Mouse (Mus musculus) lung, postnatal 0 days (tissue): ENCODE measurements around the gene Dst. TPM values are rescaled to one million over a fixed set of nuclear protein-coding genes. Genes with fewer than 3 reads are reported as not detected.
A peak's percentile ranks its signal among the peaks of the same experiment; 100 is the strongest.

Experiments
- ATAC-seq: fragments of 200-750 bp; cut with Nextera tagmentation; 2 replicates; pipeline ENCODE4 v1.8.0; 2017; ENCODE audit warnings: moderate library complexity
- DNase-seq: peaks from one replicate; pipeline ENCODE4 v3.0.0-alpha.2; 2016; ENCODE audit warnings: low spot score
- H3K27ac ChIP-seq: fragments of 300-500 bp; sonication (generic); 2 replicates; pipeline ENCODE4 v1.5.1; 2014; ENCODE audit warnings: antibody characterized with exemption, mild to moderate bottlenecking, low read length, mixed read lengths
- H3K27me3 ChIP-seq: fragments of 300-500 bp; sonication (generic); replicated peaks from 2 replicates; pipeline ENCODE4 v1.6.1; 2014; ENCODE audit warnings: low read length, mixed read lengths; ENCODE audit not compliant: insufficient read depth
- H3K36me3 ChIP-seq: fragments of 300-500 bp; sonication (generic); 2 replicates; pipeline ENCODE4 v1.6.1; 2014; ENCODE audit warnings: low read length, mixed read lengths; ENCODE audit not compliant: insufficient read depth
- H3K4me1 ChIP-seq: fragments of 300-500 bp; sonication (generic); 2 replicates; pipeline ENCODE4 v1.6.1; 2014; ENCODE audit warnings: antibody characterized with exemption, low read depth, low read length, mixed read lengths; ENCODE audit not compliant: insufficient read depth
- H3K4me2 ChIP-seq: fragments of 300-500 bp; sonication (generic); replicated peaks from 2 replicates; pipeline ENCODE4 v1.6.1; 2014; ENCODE audit warnings: low read depth, mild to moderate bottlenecking, low read length, moderate library complexity, mixed read lengths
- H3K4me3 ChIP-seq: fragments of 300-500 bp; sonication (generic); 2 replicates; pipeline ENCODE4 v1.5.1; 2014; ENCODE audit warnings: low read depth, low read length
- H3K9ac ChIP-seq: fragments of 300-500 bp; sonication (generic); replicated peaks from 2 replicates; pipeline ENCODE4 v1.6.1; 2014; ENCODE audit warnings: low read depth, mild to moderate bottlenecking
- H3K9me3 ChIP-seq: fragments of 300-500 bp; sonication (generic); 2 replicates; pipeline ENCODE4 v1.6.1; 2016; ENCODE audit warnings: low read length, mixed read lengths
- CTCF ChIP-seq: IDR thresholded peaks from 2 replicates; pipeline ENCODE4 v1.5.1; 2016; ENCODE audit warnings: antibody characterized with exemption, mild to moderate bottlenecking
- EP300 ChIP-seq: IDR thresholded peaks from 2 replicates; pipeline ENCODE4 v1.6.1; 2016; ENCODE audit warnings: antibody characterized with exemption, mild to moderate bottlenecking, control low read depth
- WGBS: fragments of 180-500 bp; shearing (Covaris S2); extraction: QIAGEN DNeasy Blood & Tissue Kit; methylation state at CpG from one replicate; pipeline ENCODE4 v1.1.7; 2014; 5-methylcytosine and 5-hydroxymethylcytosine counted together
- polyA plus RNA-seq: library from polyadenylated mRNA; unstranded; fragments of >200 nt; fragmentation: Nextera tagmentation; extraction: Ambion mirVana; gene quantifications from 2 replicates; pipeline ENCODE4 v1.2.1, GENCODE M21; 2015

Gene Dst
- polyA plus RNA-seq, 1 experiment from 2014 or later, result 18.1 TPM

- Histone ChIP-seq H3K4me3 (peak overlapping the region; percentile 16; the same call in 1 of the 2 replicates), H3K27ac (no peak overlapping the region), H3K27me3 (no peaks in the 10 kb centered on the region), H3K4me1 (no peaks in the 10 kb centered on the region), H3K36me3 (no peaks in the 10 kb centered on the region), H3K4me2 (peak overlapping the region; percentile 37), H3K9me3 (no peaks in the 10 kb centered on the region), H3K9ac (no peak overlapping the region)
- TF ChIP-seq EP300 (no peak), CTCF (no peak)
- peak; percentile 68 for DNase-seq
- WGBS, result 9% methylated on average over 8 of the region's 12 CpGs
- ATAC-seq, result peak; percentile 83
These were observed 168.8 kb downstream of the Dst start for GRCm38 (mm10) chr1:34076701-34077421.

GRCm38 (mm10) chr1:34077422-34077790 is 169.4 kb downstream of the Dst start:
- DNase-seq (peak; percentile 20), ATAC-seq (peak; percentile 62)
- Histone ChIP-seq H3K9me3 (no peaks in the 10 kb centered on the region), H3K9ac (no peak overlapping the region), H3K27ac (no peak overlapping the region), H3K27me3 (no peaks in the 10 kb centered on the region), H3K36me3 (no peaks in the 10 kb centered on the region), H3K4me2 (peak overlapping the region; percentile 37), H3K4me1 (no peaks in the 10 kb centered on the region), H3K4me3 (no peak overlapping the region; the same call in 1 of the 2 replicates)
- no peak for TF ChIP-seq CTCF
- TF ChIP-seq EP300, result no peak
- 35% methylated on average over 3 of the region's 7 CpGs for WGBS

DNA sequence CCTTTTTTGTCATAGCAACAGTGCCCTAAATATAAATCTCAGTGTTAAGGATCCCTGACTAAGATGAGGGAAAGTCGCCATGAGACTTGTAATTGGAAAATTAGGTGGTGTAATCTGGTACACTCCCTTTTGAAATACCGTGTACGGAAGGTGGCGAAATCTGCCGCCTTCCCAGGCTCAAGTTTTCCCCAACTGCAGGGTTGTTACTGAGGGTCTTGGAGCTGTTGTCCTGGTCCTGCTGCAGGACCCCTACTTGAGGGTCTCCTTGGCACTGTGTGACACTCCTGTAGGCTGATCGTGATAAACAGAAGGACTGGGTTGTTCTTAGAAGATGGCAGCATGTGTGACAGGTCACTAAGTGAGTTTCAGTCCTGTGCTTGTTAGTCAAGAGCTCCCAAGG is 169.9 kb downstream of the Dst start:
- WGBS, result 73% methylated on average over 6 of the region's 6 CpGs

GRCm38 (mm10) chr1:34089011-34089410 is 181.0 kb downstream of the Dst start:
- 82% methylated on average over 3 of the region's 3 CpGs for WGBS

More for the DNA sequence above, 169.9 kb downstream of the Dst start:
- H3K4me3 ChIP-seq, result no peak overlapping the region
- H3K9ac ChIP-seq, result no peak overlapping the region
- no peaks in the 10 kb centered on the region for H3K36me3 ChIP-seq
- TF ChIP-seq CTCF (no peak), EP300 (no peak)
- DNase-seq (no peak), ATAC-seq (no peak)
- no peaks in the 10 kb centered on the region for H3K27me3 ChIP-seq
- no peaks in the 10 kb centered on the region for H3K9me3 ChIP-seq
- H3K4me2 ChIP-seq, result no peak overlapping the region
- H3K4me1 ChIP-seq, result no peaks in the 10 kb centered on the region
- H3K27ac ChIP-seq, result no peak overlapping the region

GRCm38 (mm10) chr1:34090700-34091099 is 182.7 kb downstream of the Dst start:
- H3K4me1 ChIP-seq, result no peaks in the 10 kb centered on the region
- no peak overlapping the region for H3K4me2 ChIP-seq
- 53% methylated on average over 7 of the region's 7 CpGs for WGBS
- no peak overlapping the region for H3K4me3 ChIP-seq
- no peak for DNase-seq
- no peak overlapping the region for H3K9ac ChIP-seq
- H3K27me3 ChIP-seq, result no peaks in the 10 kb centered on the region
- no peak for ATAC-seq
- H3K36me3 ChIP-seq, result no peaks in the 10 kb centered on the region
- TF ChIP-seq CTCF (no peak), EP300 (no peak)
- H3K27ac ChIP-seq, result no peak overlapping the region
- no peaks in the 10 kb centered on the region for H3K9me3 ChIP-seq

More at GRCm38 (mm10) chr1:34089011-34089410, 181.0 kb downstream of the Dst start:
- H3K4me2 ChIP-seq, result no peak overlapping the region
- no peaks in the 10 kb centered on the region for H3K27me3 ChIP-seq
- no peak overlapping the region for H3K9ac ChIP-seq
- no peaks in the 10 kb centered on the region for H3K36me3 ChIP-seq
- H3K4me1 ChIP-seq, result no peaks in the 10 kb centered on the region
- no peak overlapping the region for H3K4me3 ChIP-seq
- no peaks in the 10 kb centered on the region for H3K9me3 ChIP-seq
- TF ChIP-seq CTCF (no peak), EP300 (no peak)
- DNase-seq, result no peak
- ATAC-seq, result no peak
- no peak overlapping the region for H3K27ac ChIP-seq

GRCm38 (mm10) chr1:34093652-34094051 is 185.6 kb downstream of the Dst start:
- Histone ChIP-seq H3K27ac (no peak overlapping the region), H3K36me3 (no peaks in the 10 kb centered on the region), H3K4me2 (no peak overlapping the region), H3K9me3 (no peaks in the 10 kb centered on the region), H3K27me3 (no peaks in the 10 kb centered on the region), H3K4me3 (no peak overlapping the region), H3K9ac (no peak overlapping the region), H3K4me1 (no peaks in the 10 kb centered on the region)
- no peak for DNase-seq
- TF ChIP-seq EP300, result no peak
- no peak; the same call in 1 of the 2 replicates for TF ChIP-seq CTCF
- no peak for ATAC-seq
- 91% methylated on average over 7 of the region's 7 CpGs for WGBS
